Mouse (Mus musculus): ENCODE measurements at regions not wholly inside any gene's neighbourhood (a gene's known extent, or its start where the extent isn't known, plus 50 kb on each side); places are given as distances from the start of the nearest gene placed in this dataset.

- no peak for DNase-seq (ENCODE audit: low spot score in 2 of 2)
Observed at GRCm38 (mm10) chr17:29775836-29776235, 59.0 kb upstream of the Ccdc167 start.

- peak in 1 of 2 experiments; percentile 60 for DNase-seq (ENCODE audit: low spot score in 2 of 2)
Observed at GRCm38 (mm10) chr17:29773339-29773738, 56.5 kb upstream of the Ccdc167 start.

- DNase-seq (ENCODE audit: low spot score in 2 of 2) = no peak
Observed at GRCm38 (mm10) chr17:29770914-29771313, 54.1 kb upstream of the Ccdc167 start.

- DNase-seq (ENCODE audit: low spot score in 2 of 2) = no peak
Observed at GRCm38 (mm10) chr17:29769631-29770030, 52.8 kb upstream of the Ccdc167 start.

- no peak for DNase-seq (ENCODE audit: low spot score in 2 of 2)
Observed at GRCm38 (mm10) chr17:29769143-29769542, 52.3 kb upstream of the Ccdc167 start.

- DNase-seq (ENCODE audit: low spot score in 2 of 2) = no peak
Observed at GRCm38 (mm10) chr17:29768642-29769041, 51.8 kb upstream of the Ccdc167 start.
